Mouse (Mus musculus): ENCODE measurements at regions not wholly inside any gene's neighbourhood (a gene's known extent, or its start where the extent isn't known, plus 50 kb on each side); places are given as distances from the start of the nearest gene placed in this dataset.

- 90% methylated on average over 8 of the region's 8 CpGs for WGBS
- H3K27ac ChIP-seq = no peak overlapping the region
- DNase-seq (ENCODE audit: extremely low spot score, low spot score) = no peak
- H3K27me3 ChIP-seq (ENCODE audit: poor library complexity, severe bottlenecking) = no peaks in the 10 kb centered on the region
- no peaks in the 10 kb centered on the region for H3K36me3 ChIP-seq (replicated peaks)
- no peak overlapping the region for H3K4me3 ChIP-seq
- no peaks in the 10 kb centered on the region for H3K4me1 ChIP-seq
- no peaks in the 10 kb centered on the region for H3K9me3 ChIP-seq
These were observed 3523.4 kb upstream of the Gm7489 start for GRCm38 (mm10) chr15:50361334-50361733.

GRCm38 (mm10) chr15:50361751-50362507, 3522.8 kb upstream of the Gm7489 start:
- H3K4me3 ChIP-seq = no peak overlapping the region
- no peak for DNase-seq (ENCODE audit: extremely low spot score, low spot score)
- WGBS = 89% methylated on average over 4 of the region's 4 CpGs

GRCm38 (mm10) chr15:50400006-50400781, 3484.5 kb upstream of the Gm7489 start:
- Histone ChIP-seq H3K27me3 (ENCODE audit: poor library complexity, severe bottlenecking) (no peaks in the 10 kb centered on the region), H3K4me3 (no peak overlapping the region), H3K4me1 (no peaks in the 10 kb centered on the region), H3K36me3 (replicated peaks) (no peaks in the 10 kb centered on the region), H3K27ac (no peak overlapping the region), H3K9me3 (no peaks in the 10 kb centered on the region)
- DNase-seq (ENCODE audit: extremely low spot score, low spot score) = no peak
- 92% methylated on average over 7 of the region's 7 CpGs for WGBS

More at GRCm38 (mm10) chr15:50361751-50362507, 3522.8 kb upstream of the Gm7489 start:
- Histone ChIP-seq H3K9me3 (no peaks in the 10 kb centered on the region), H3K27ac (no peak overlapping the region), H3K36me3 (replicated peaks) (no peaks in the 10 kb centered on the region), H3K27me3 (ENCODE audit: poor library complexity, severe bottlenecking) (no peaks in the 10 kb centered on the region), H3K4me1 (no peaks in the 10 kb centered on the region)

GRCm38 (mm10) chr15:50401386-50401785, 3483.3 kb upstream of the Gm7489 start:
- no peaks in the 10 kb centered on the region for H3K4me1 ChIP-seq
- DNase-seq (ENCODE audit: extremely low spot score, low spot score) = no peak
- no peaks in the 10 kb centered on the region for H3K9me3 ChIP-seq
- H3K36me3 ChIP-seq (replicated peaks) = no peaks in the 10 kb centered on the region
- H3K27me3 ChIP-seq (ENCODE audit: poor library complexity, severe bottlenecking) = no peaks in the 10 kb centered on the region
- 88% methylated on average over 2 of the region's 2 CpGs for WGBS
- no peak overlapping the region for H3K27ac ChIP-seq
- H3K4me3 ChIP-seq = no peak overlapping the region

- no peak overlapping the region for H3K27ac ChIP-seq
- WGBS = 91% methylated on average over 1 of the region's 1 CpGs
- no peaks in the 10 kb centered on the region for H3K27me3 ChIP-seq (ENCODE audit: poor library complexity, severe bottlenecking)
- no peak for DNase-seq (ENCODE audit: extremely low spot score, low spot score)
- H3K9me3 ChIP-seq = no peaks in the 10 kb centered on the region
- no peak overlapping the region for H3K4me3 ChIP-seq
- no peaks in the 10 kb centered on the region for H3K4me1 ChIP-seq
- H3K36me3 ChIP-seq (replicated peaks) = no peaks in the 10 kb centered on the region
These were observed 3482.2 kb upstream of the Gm7489 start for GRCm38 (mm10) chr15:50402551-50402950.

- Histone ChIP-seq H3K4me3 (no peak overlapping the region), H3K4me1 (no peaks in the 10 kb centered on the region), H3K27ac (no peak overlapping the region), H3K27me3 (ENCODE audit: poor library complexity, severe bottlenecking) (no peaks in the 10 kb centered on the region), H3K36me3 (replicated peaks) (no peaks in the 10 kb centered on the region), H3K9me3 (no peaks in the 10 kb centered on the region)
- DNase-seq (ENCODE audit: extremely low spot score, low spot score) = no peak
- WGBS = 88% methylated on average over 2 of the region's 2 CpGs
These were observed 3480.8 kb upstream of the Gm7489 start for GRCm38 (mm10) chr15:50403883-50404282.

GRCm38 (mm10) chr15:50408985-50409384, 3475.7 kb upstream of the Gm7489 start:
- H3K27me3 ChIP-seq (ENCODE audit: poor library complexity, severe bottlenecking) = no peaks in the 10 kb centered on the region
- H3K27ac ChIP-seq = no peak overlapping the region
- H3K4me1 ChIP-seq = no peaks in the 10 kb centered on the region
- no peaks in the 10 kb centered on the region for H3K36me3 ChIP-seq (replicated peaks)
- 60% methylated on average over 2 of the region's 2 CpGs for WGBS
- peaks cover 8% of the 10 kb centered on the region; the same call in 1 of the 2 replicates for H3K9me3 ChIP-seq
- no peak for DNase-seq (ENCODE audit: extremely low spot score, low spot score)
- H3K4me3 ChIP-seq = no peak overlapping the region

- Histone ChIP-seq H3K27ac (no peak overlapping the region), H3K4me3 (no peak overlapping the region), H3K9me3 (no peaks in the 10 kb centered on the region), H3K36me3 (replicated peaks) (no peaks in the 10 kb centered on the region), H3K27me3 (ENCODE audit: poor library complexity, severe bottlenecking) (no peaks in the 10 kb centered on the region), H3K4me1 (no peaks in the 10 kb centered on the region)
- 91% methylated on average over 1 of the region's 1 CpGs for WGBS
- no peak for DNase-seq (ENCODE audit: extremely low spot score, low spot score)
These were observed 3467.1 kb upstream of the Gm7489 start for GRCm38 (mm10) chr15:50417641-50418040.

GRCm38 (mm10) chr15:50423082-50423665, 3461.5 kb upstream of the Gm7489 start:
- H3K4me3 ChIP-seq = no peak overlapping the region
- WGBS = 74% methylated on average over 5 of the region's 5 CpGs
- no peaks in the 10 kb centered on the region for H3K27me3 ChIP-seq (ENCODE audit: poor library complexity, severe bottlenecking)
- no peak overlapping the region for H3K27ac ChIP-seq
- no peaks in the 10 kb centered on the region for H3K4me1 ChIP-seq
- H3K9me3 ChIP-seq = no peaks in the 10 kb centered on the region
- DNase-seq (ENCODE audit: extremely low spot score, low spot score) = no peak
- no peaks in the 10 kb centered on the region for H3K36me3 ChIP-seq (replicated peaks)

GRCm38 (mm10) chr15:50449604-50450003, 3435.1 kb upstream of the Gm7489 start:
- 78% methylated on average over 2 of the region's 2 CpGs for WGBS
- no peak overlapping the region for H3K4me3 ChIP-seq
- no peaks in the 10 kb centered on the region for H3K27me3 ChIP-seq (ENCODE audit: poor library complexity, severe bottlenecking)
- no peaks in the 10 kb centered on the region for H3K36me3 ChIP-seq (replicated peaks)
- no peaks in the 10 kb centered on the region for H3K4me1 ChIP-seq
- DNase-seq (ENCODE audit: extremely low spot score, low spot score) = no peak
- no peak overlapping the region for H3K27ac ChIP-seq
- H3K9me3 ChIP-seq = no peaks in the 10 kb centered on the region

GRCm38 (mm10) chr15:50472626-50473025, 3412.1 kb upstream of the Gm7489 start:
- no peaks in the 10 kb centered on the region for H3K36me3 ChIP-seq (replicated peaks)
- H3K27me3 ChIP-seq (ENCODE audit: poor library complexity, severe bottlenecking) = no peaks in the 10 kb centered on the region
- DNase-seq (ENCODE audit: extremely low spot score, low spot score) = no peak
- no peak overlapping the region for H3K4me3 ChIP-seq
- no peaks in the 10 kb centered on the region for H3K9me3 ChIP-seq
- no peaks in the 10 kb centered on the region for H3K4me1 ChIP-seq
- H3K27ac ChIP-seq = no peak overlapping the region

GRCm38 (mm10) chr15:50498716-50499115, 3386.0 kb upstream of the Gm7489 start:
- Histone ChIP-seq H3K27ac (no peak overlapping the region), H3K9me3 (no peaks in the 10 kb centered on the region), H3K4me1 (no peaks in the 10 kb centered on the region), H3K27me3 (ENCODE audit: poor library complexity, severe bottlenecking) (no peaks in the 10 kb centered on the region), H3K36me3 (replicated peaks) (no peaks in the 10 kb centered on the region), H3K4me3 (no peak overlapping the region)
- 88% methylated on average over 2 of the region's 2 CpGs for WGBS
- DNase-seq (ENCODE audit: extremely low spot score, low spot score) = no peak
